Mouse (Mus musculus) MEL (cell line): ENCODE measurements at regions not wholly inside any gene's neighbourhood (a gene's known extent, or its start where the extent isn't known, plus 50 kb on each side); places are given as distances from the start of the nearest gene placed in this dataset.

ENCODE experiments used
- DNase-seq: peaks from one replicate; pipeline ENCODE4 v3.0.0; 2011; ENCODE audit warnings: low read depth, low spot score
- H3K27ac ChIP-seq: 2 replicates; pipeline ENCODE4 v1.5.1; 2012; ENCODE audit warnings: low read depth, mild to moderate bottlenecking, control low read depth, low read length, moderate library complexity; ENCODE audit not compliant: control insufficient read depth
- H3K27me3 ChIP-seq, 2 experiments: fragments of 150-350 bp in 1 of 2; sonication (generic) in 1 of 2; 2 replicates each; pipeline ENCODE4 v1.6.1; 2012; ENCODE audit warnings: low read length in 2 of 2, mild to moderate bottlenecking in 2 of 2, improper control_type of control experiment in 1 of 2, moderate library complexity in 1 of 2; ENCODE audit not compliant: insufficient read depth in 2 of 2, control insufficient read depth in 1 of 2
- H3K36me3 ChIP-seq, 2 experiments: 2 replicates each; pipeline ENCODE4 v1.6.1; 2012 to 2014; ENCODE audit warnings: low read length in 2 of 2, improper control_type of control experiment in 1 of 2, inconsistent platforms in 1 of 2, mild to moderate bottlenecking in 1 of 2; ENCODE audit not compliant: insufficient read depth in 2 of 2, control insufficient read depth in 1 of 2
- H3K4me1 ChIP-seq, 2 experiments: fragments of 150-350 bp in 1 of 2; sonication (generic) in 1 of 2; 2 replicates each; pipeline ENCODE4 v1.6.1; 2012; ENCODE audit warnings: low read length in 2 of 2, improper control_type of control experiment in 1 of 2, mild to moderate bottlenecking in 1 of 2; ENCODE audit not compliant: insufficient read depth in 2 of 2, control insufficient read depth in 1 of 2
- H3K4me3 ChIP-seq, 2 experiments: fragments of 150-350 bp in 1 of 2; sonication (generic) in 1 of 2; 2 replicates each; pipeline ENCODE4 v1.5.1; 2012; ENCODE audit warnings: low read depth in 2 of 2, low read length in 2 of 2, mild to moderate bottlenecking in 2 of 2, moderate library complexity in 2 of 2, control low read depth in 1 of 2, improper control_type of control experiment in 1 of 2; ENCODE audit not compliant: control insufficient read depth in 1 of 2, insufficient read depth in 1 of 2
- H3K79me2 ChIP-seq: 2 replicates; pipeline ENCODE4 v1.6.1; 2012; ENCODE audit warnings: mild to moderate bottlenecking, low read length, moderate library complexity; ENCODE audit not compliant: control insufficient read depth, poor library complexity, insufficient read depth
- H3K9ac ChIP-seq: 2 replicates; pipeline ENCODE4 v1.6.1; 2012; ENCODE audit warnings: low read depth, mild to moderate bottlenecking, control low read depth, low read length, moderate library complexity; ENCODE audit not compliant: control insufficient read depth, poor library complexity, severe bottlenecking
- H3K9me3 ChIP-seq: fragments of 150-350 bp; sonication (generic); replicated peaks from 2 replicates; pipeline ENCODE4 v1.6.1; 2012; ENCODE audit warnings: mild to moderate bottlenecking, low read length, improper control_type of control experiment, moderate library complexity; ENCODE audit not compliant: insufficient read depth
- CHD1 ChIP-seq: IDR thresholded peaks from 2 replicates; pipeline ENCODE4 v1.6.1; 2012; ENCODE audit warnings: low read depth, mild to moderate bottlenecking, inconsistent platforms, low read length, improper control_type of control experiment
- CHD2 ChIP-seq: IDR thresholded peaks from 2 replicates; pipeline ENCODE4 v1.6.1; 2011; ENCODE audit warnings: low read length, improper control_type of control experiment
- CTCF ChIP-seq, 3 experiments: IDR thresholded peaks in 2 of 3; conservative IDR thresholded peaks in 1 of 3; 2 replicates each; pipeline ENCODE4 v1.5.1; 2011 to 2012; ENCODE audit warnings: low read length in 3 of 3, low read depth in 2 of 3, mild to moderate bottlenecking in 2 of 3, improper control_type of control experiment in 1 of 3, inconsistent platforms in 1 of 3, mixed read lengths in 1 of 3, moderate library complexity in 1 of 3; ENCODE audit not compliant: control insufficient read depth in 1 of 3, insufficient read depth in 1 of 3, poor library complexity in 1 of 3, severe bottlenecking in 1 of 3
- E2F4 ChIP-seq: IDR thresholded peaks from 2 replicates; pipeline ENCODE4 v1.6.1; 2011; ENCODE audit warnings: low read depth, low read length, improper control_type of control experiment, borderline replicate concordance
- ELF1 ChIP-seq: IDR thresholded peaks from 2 replicates; pipeline ENCODE4 v1.6.1; 2014; ENCODE audit warnings: low read depth, mild to moderate bottlenecking, inconsistent platforms, low read length, improper control_type of control experiment, moderate library complexity
- ETS1 ChIP-seq: IDR thresholded peaks from 2 replicates; pipeline ENCODE4 v1.6.1; 2012; ENCODE audit warnings: low read depth, mild to moderate bottlenecking, inconsistent platforms, low read length, improper control_type of control experiment, moderate library complexity
- KAT2A ChIP-seq: conservative IDR thresholded peaks from 2 replicates; pipeline ENCODE4 v1.6.1; 2012; ENCODE audit warnings: low read depth, low read length, improper control_type of control experiment, inconsistent platforms
- MAFK ChIP-seq: IDR thresholded peaks from 2 replicates; pipeline ENCODE4 v1.6.1; 2011; ENCODE audit warnings: low read depth, mild to moderate bottlenecking, low read length, improper control_type of control experiment, borderline replicate concordance
- MAX ChIP-seq: IDR thresholded peaks from 2 replicates; pipeline ENCODE4 v1.6.1; 2011; ENCODE audit warnings: low read length, improper control_type of control experiment
- MEF2A ChIP-seq: IDR thresholded peaks from 2 replicates; pipeline ENCODE4 v1.6.1; 2014; ENCODE audit warnings: low read depth, mild to moderate bottlenecking, inconsistent platforms, low read length, improper control_type of control experiment; ENCODE audit not compliant: poor library complexity, insufficient replicate concordance, severe bottlenecking; ENCODE audit errors: extremely low read depth
- MYB ChIP-seq: IDR thresholded peaks from 2 replicates; pipeline ENCODE4 v1.6.1; 2011; ENCODE audit warnings: mild to moderate bottlenecking, low read depth, low read length, improper control_type of control experiment
- POLR2A ChIP-seq, 2 experiments: IDR thresholded peaks; 2 replicates each; pipeline ENCODE4 v1.6.1; 2011 to 2012; ENCODE audit warnings: low read length in 2 of 2, mild to moderate bottlenecking in 2 of 2, control low read depth in 1 of 2, improper control_type of control experiment in 1 of 2, low read depth in 1 of 2, moderate library complexity in 1 of 2; ENCODE audit not compliant: control insufficient read depth in 1 of 2, insufficient read depth in 1 of 2, poor library complexity in 1 of 2
- POLR2AphosphoS2 ChIP-seq: IDR thresholded peaks from 2 replicates; pipeline ENCODE4 v1.6.1; 2011; ENCODE audit warnings: low read length, improper control_type of control experiment
- RAD21 ChIP-seq: IDR thresholded peaks from 2 replicates; pipeline ENCODE4 v1.6.1; 2011; ENCODE audit warnings: mild to moderate bottlenecking, low read depth, low read length, improper control_type of control experiment
- RCOR1 ChIP-seq: IDR thresholded peaks from 2 replicates; pipeline ENCODE4 v1.6.1; 2012; ENCODE audit warnings: low read depth, mild to moderate bottlenecking, inconsistent platforms, low read length, improper control_type of control experiment
- SIN3A ChIP-seq: IDR thresholded peaks from 2 replicates; pipeline ENCODE4 v1.6.1; 2012; ENCODE audit warnings: low read length, improper control_type of control experiment, inconsistent platforms
- SMC3 ChIP-seq: IDR thresholded peaks from 2 replicates; pipeline ENCODE4 v1.6.1; 2011; ENCODE audit warnings: low read depth, low read length, improper control_type of control experiment
- TAL1 ChIP-seq: IDR thresholded peaks from 2 replicates; pipeline ENCODE4 v1.6.1; 2012; ENCODE audit warnings: mild to moderate bottlenecking, inconsistent platforms, low read length, moderate library complexity, mixed read lengths
- UBTF ChIP-seq: IDR thresholded peaks from 2 replicates; pipeline ENCODE4 v1.6.1; 2012; ENCODE audit warnings: low read depth, mild to moderate bottlenecking, inconsistent platforms, low read length, improper control_type of control experiment, moderate library complexity, borderline replicate concordance; ENCODE audit not compliant: insufficient read depth
- USF1 ChIP-seq: IDR thresholded peaks from 2 replicates; pipeline ENCODE4 v1.6.1; 2014; ENCODE audit warnings: low read depth, mild to moderate bottlenecking, inconsistent platforms, low read length, improper control_type of control experiment, moderate library complexity
- ZKSCAN1 ChIP-seq: IDR thresholded peaks from 2 replicates; pipeline ENCODE4 v1.6.1; 2012; ENCODE audit warnings: low read depth, mild to moderate bottlenecking, inconsistent platforms, low read length, improper control_type of control experiment, moderate library complexity
- ZMIZ1 ChIP-seq: IDR thresholded peaks from 2 replicates; pipeline ENCODE4 v1.6.1; 2012; ENCODE audit warnings: low read depth, mild to moderate bottlenecking, inconsistent platforms, low read length, improper control_type of control experiment, moderate library complexity
- ZNF384 ChIP-seq: IDR thresholded peaks from 2 replicates; pipeline ENCODE4 v1.6.1; 2012; ENCODE audit warnings: low read depth, mild to moderate bottlenecking, inconsistent platforms, low read length, improper control_type of control experiment

- no peaks in the 10 kb centered on the region for H3K9me3 ChIP-seq
- no peaks in the 10 kb centered on the region for H3K27me3 ChIP-seq
- H3K27ac ChIP-seq: no peak overlapping the region
- DNase-seq: peak; percentile 6
- no peak overlapping the region for H3K9ac ChIP-seq
- no peaks in the 10 kb centered on the region for H3K36me3 ChIP-seq
- H3K4me1 ChIP-seq: no peaks in the 10 kb centered on the region
- no peaks in the 10 kb centered on the region for H3K79me2 ChIP-seq
- TF ChIP-seq CTCF (IDR thresholded peaks at IDR 0.05 in 2 of 3, conservative IDR thresholded peaks at IDR 0.05 in 1 of 3; ENCODE audit: control insufficient read depth in 1 of 3, insufficient read depth in 1 of 3, low read depth in 2 of 3, low read length in 3 of 3, poor library complexity in 1 of 3, severe bottlenecking in 1 of 3) (peak in 1 of 3 experiments; percentile 6; a peak in 2 of 6 replicates), CHD2 (no peak)
- no peak overlapping the region for H3K4me3 ChIP-seq
These were observed 92.8 kb upstream of the Foxk1 start for GRCm38 (mm10) chr5:142308511-142308910.

DNA sequence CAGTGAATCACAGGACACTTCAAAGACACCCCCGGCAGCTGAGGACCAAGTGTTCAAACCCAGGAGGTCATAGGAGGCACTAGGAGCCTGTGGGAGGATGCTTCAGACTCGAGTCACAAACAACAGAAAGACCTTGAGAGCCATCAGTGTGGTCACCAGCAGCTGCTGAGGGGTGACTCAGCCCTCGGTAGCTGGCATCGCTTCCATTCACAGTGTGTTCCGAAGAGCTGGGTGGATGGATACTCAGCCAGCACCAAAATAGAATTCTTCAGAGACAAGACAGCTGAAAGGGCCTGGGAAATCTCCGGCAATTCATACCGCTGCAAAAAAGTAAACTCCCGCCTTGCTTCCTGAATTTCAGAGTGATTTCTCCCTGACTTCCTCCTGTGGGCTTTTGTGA lies 87.4 kb upstream of the Foxk1 start:
- no peaks in the 10 kb centered on the region for H3K9me3 ChIP-seq
- TF ChIP-seq CTCF (IDR thresholded peaks at IDR 0.05 in 2 of 3, conservative IDR thresholded peaks at IDR 0.05 in 1 of 3; ENCODE audit: control insufficient read depth in 1 of 3, insufficient read depth in 1 of 3, low read depth in 2 of 3, low read length in 3 of 3, poor library complexity in 1 of 3, severe bottlenecking in 1 of 3) (no peak), MEF2A (no peak), ZKSCAN1 (no peak), CHD2 (no peak)
- H3K4me3 ChIP-seq: no peak overlapping the region
- H3K4me1 ChIP-seq: no peaks in the 10 kb centered on the region
- no peaks in the 10 kb centered on the region for H3K27me3 ChIP-seq
- no peaks in the 10 kb centered on the region for H3K36me3 ChIP-seq
- DNase-seq: no peak
- H3K79me2 ChIP-seq: no peaks in the 10 kb centered on the region
- no peak overlapping the region for H3K27ac ChIP-seq
- H3K9ac ChIP-seq: no peak overlapping the region

DNA sequence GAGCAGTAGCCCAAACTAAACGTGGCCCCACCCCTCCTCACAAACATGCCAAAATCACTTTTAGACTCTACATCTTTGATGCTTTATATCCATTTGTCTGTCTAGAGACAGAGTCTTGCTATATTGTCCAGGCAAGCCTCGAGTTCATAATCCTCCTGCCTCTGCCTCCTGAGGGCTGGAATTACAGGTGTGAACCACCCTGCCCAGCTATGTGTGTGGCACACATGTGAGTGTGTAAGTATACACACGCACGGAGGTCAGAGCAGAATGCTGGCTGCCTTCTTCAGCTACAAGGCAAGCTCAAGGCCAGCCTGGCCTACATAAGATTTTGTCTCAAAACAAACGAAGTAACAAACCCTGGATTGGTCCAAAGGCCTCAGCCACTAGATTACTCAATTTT lies 86.8 kb upstream of the Foxk1 start:
- no peaks in the 10 kb centered on the region for H3K79me2 ChIP-seq
- TF ChIP-seq KAT2A (no peak), MAFK (no peak), SMC3 (no peak), POLR2AphosphoS2 (no peak), ELF1 (no peak), E2F4 (no peak), TAL1 (no peak), USF1 (no peak), ETS1 (no peak), ZMIZ1 (no peak), POLR2A (IDR thresholded peaks at IDR 0.05; ENCODE audit: control insufficient read depth in 1 of 2, insufficient read depth in 1 of 2, low read depth in 1 of 2, low read length in 2 of 2, poor library complexity in 1 of 2) (no peak), SIN3A (no peak), UBTF (no peak), CHD1 (no peak), RAD21 (no peak), MAX (no peak), MYB (no peak), ZNF384 (no peak), RCOR1 (no peak), CTCF (IDR thresholded peaks at IDR 0.05 in 2 of 3, conservative IDR thresholded peaks at IDR 0.05 in 1 of 3; ENCODE audit: control insufficient read depth in 1 of 3, insufficient read depth in 1 of 3, low read depth in 2 of 3, low read length in 3 of 3, poor library complexity in 1 of 3, severe bottlenecking in 1 of 3) (no peak)
- H3K4me1 ChIP-seq: no peaks in the 10 kb centered on the region
- H3K27me3 ChIP-seq: no peaks in the 10 kb centered on the region
- H3K9me3 ChIP-seq: no peaks in the 10 kb centered on the region
- no peak for DNase-seq
- H3K36me3 ChIP-seq: no peaks in the 10 kb centered on the region
- H3K9ac ChIP-seq: no peak overlapping the region
- no peak overlapping the region for H3K4me3 ChIP-seq
- no peak overlapping the region for H3K27ac ChIP-seq
